In the genomic region with DNA sequence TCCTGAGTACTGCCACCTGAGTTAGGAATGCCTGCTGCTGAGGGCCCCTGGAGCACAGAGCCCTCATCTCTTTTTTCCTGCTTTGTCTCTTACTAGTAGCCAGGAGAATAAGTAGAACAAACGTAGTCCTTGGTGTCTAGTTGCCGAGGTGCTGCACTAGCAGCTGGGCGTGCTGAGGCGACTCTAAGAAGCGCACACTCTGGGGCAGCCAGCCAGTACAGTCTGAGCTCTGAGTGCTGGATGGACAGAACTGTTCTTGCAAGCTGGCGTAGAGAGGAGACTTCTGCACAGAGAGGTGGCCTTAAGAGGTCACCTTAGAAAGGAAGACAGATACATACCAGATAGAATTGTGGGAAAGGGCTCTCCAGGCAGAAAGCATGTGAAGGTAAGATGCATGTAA, we compare ENCODE assay signal across 13 mouse cellular contexts. TPM values are rescaled to one million over a fixed set of nuclear protein-coding genes. Genes with fewer than 3 reads are reported as not detected.
DNase-seq lines count a peak whose midpoint lies in the region; ATAC-seq and TF ChIP-seq lines count a peak whose summit lies in the region.
"Had no signal": no experiment of that assay in that cellular context is flagged by ENCODE, and none has a peak within 500 bp of the region (broad histone marks: within the 10 kb centered on the region; RNA-seq: fewer than 3 reads in every experiment).

No protein-coding gene starts in this region.

- H3K27me3 ChIP-seq in heart, adult 2 months (ENCODE audit: control insufficient read depth, insufficient read depth, low read length), result no peaks in the 10 kb centered on the region
- no peaks in the 10 kb centered on the region for H3K27me3 ChIP-seq in lung, embryonic 14.5 days (ENCODE audit: insufficient read depth, low read length)
- H3K27me3 ChIP-seq in myocyte (ENCODE audit: control insufficient read depth, insufficient read depth, insufficient read length), result no peaks in the 10 kb centered on the region
- H3K27me3 ChIP-seq: forebrain, embryonic 15.5 days; intestine, embryonic 15.5 days; midbrain, embryonic 12.5 days had no signal

- intact Hi-C loops in heart, adult 2 months (cut with DNase I), result loop anchor here (5.0 kb wide), 1 partner anchor 52 kb away; no protein-coding TSS in a partner anchor
- intact Hi-C loops in gastrocnemius, adult 2 months (cut with DNase I), result loop anchor here (2.0 kb wide), 1 partner anchor 97 kb away; no protein-coding TSS in a partner anchor

- 57% methylated on average over 6 of the region's 6 CpGs for WGBS in heart, adult 2 months
- WGBS in lung, embryonic 14.5 days, result 64% methylated on average over 6 of the region's 6 CpGs

- H3K4me1 ChIP-seq in heart, adult 2 months (ENCODE audit: control insufficient read depth, insufficient read depth, low read length), result peaks cover 20% of the 10 kb centered on the region
- H3K4me1 ChIP-seq in lung, embryonic 14.5 days (ENCODE audit: insufficient read depth), result peaks cover 23% of the 10 kb centered on the region; the same call in 1 of the 2 replicates

- H3K9me3 ChIP-seq in lung, embryonic 14.5 days (ENCODE audit: low read depth, low read length), result no peaks in the 10 kb centered on the region
- H3K9me3 ChIP-seq: forebrain, embryonic 15.5 days; intestine, embryonic 15.5 days; midbrain, embryonic 12.5 days had no signal

- H3ac ChIP-seq in myocyte (ENCODE audit: control insufficient read depth, insufficient read length), result no peak overlapping the region

- H3K79me2 ChIP-seq in heart, adult 2 months (replicated peaks; ENCODE audit: control insufficient read depth, insufficient read depth, low read length), result no peaks in the 10 kb centered on the region
- peaks cover 78% of the 10 kb centered on the region for H3K79me2 ChIP-seq in myocyte (ENCODE audit: control insufficient read depth, insufficient read depth)

- no peaks in the 10 kb centered on the region for H3K36me3 ChIP-seq in heart, adult 2 months (ENCODE audit: control insufficient read depth, insufficient read depth, low read length)
- peaks cover 13% of the 10 kb centered on the region; the same call in 1 of the 2 replicates for H3K36me3 ChIP-seq in lung, embryonic 14.5 days (ENCODE audit: insufficient read depth)
- peaks cover 12% of the 10 kb centered on the region for H3K36me3 ChIP-seq in myocyte (ENCODE audit: control insufficient read depth, insufficient read depth)
- H3K36me3 ChIP-seq: forebrain, embryonic 15.5 days; intestine, embryonic 15.5 days had no signal

- H3K27ac ChIP-seq in heart, adult 2 months, result peak overlapping the region; percentile 31; the same call in 1 of the 2 replicates
- peak overlapping the region; percentile 48; the same call in 1 of the 2 replicates for H3K27ac ChIP-seq in lung, embryonic 14.5 days (ENCODE audit: low read depth)
- peak overlapping the region; percentile 95 for H3K27ac ChIP-seq in gastrocnemius, adult 2 months
- H3K27ac ChIP-seq: forebrain, embryonic 15.5 days; intestine, embryonic 15.5 days; liver, embryonic 14.5 days; midbrain, embryonic 12.5 days had no signal

- DNase-seq in heart, adult 2 months, result no peak
- DNase-seq in heart, adult 8-10 months (ENCODE audit: low spot score), result no peak
- DNase-seq in lung, embryonic 14.5 days, result peak; percentile 13
- no peak for DNase-seq in lung, postnatal 10 days
- peak; percentile 85 for DNase-seq in gastrocnemius, adult 2 months
- DNase-seq in right cerebral cortex, postnatal 14 days, result no peak
- DNase-seq in layer of hippocampus, adult 18-20 months (ENCODE audit: low spot score in 2 of 2), result no peak
- DNase-seq: cerebellum, postnatal 36 days had no signal

- H3K4me3 ChIP-seq in heart, adult 2 months, result no peak overlapping the region
- H3K4me3 ChIP-seq in lung, embryonic 14.5 days (ENCODE audit: low read depth, low read length), result no peak overlapping the region
- peak overlapping the region; percentile 82 for H3K4me3 ChIP-seq in gastrocnemius, adult 2 months
- H3K4me3 ChIP-seq in myocyte, result peak overlapping the region; percentile 89
- H3K4me3 ChIP-seq: forebrain, embryonic 15.5 days; intestine, embryonic 15.5 days; midbrain, embryonic 12.5 days had no signal

- TF ChIP-seq CTCF in heart, adult 2 months (IDR thresholded peaks at IDR 0.05), result no peak
- no peak for TF ChIP-seq CTCF in lung, embryonic 14.5 days (IDR thresholded peaks at IDR 0.05; ENCODE audit: low read depth)
- no peak for TF ChIP-seq CTCF in gastrocnemius, adult 2 months (IDR thresholded peaks at IDR 0.05)

- no peak for TF ChIP-seq EP300 in heart, adult 2 months (IDR thresholded peaks at IDR 0.05; ENCODE audit: insufficient read depth, low read depth, low read length)

- H3K4me2 ChIP-seq in lung, embryonic 14.5 days, result no peak overlapping the region
- peak overlapping the region; percentile 91 for H3K4me2 ChIP-seq in myocyte (ENCODE audit: low read depth)
- H3K4me2 ChIP-seq: forebrain, embryonic 15.5 days; intestine, embryonic 15.5 days; midbrain, embryonic 12.5 days had no signal

- no peak for ATAC-seq in lung, embryonic 14.5 days (ENCODE audit: insufficient read depth)
- ATAC-seq: forebrain, embryonic 15.5 days; intestine, embryonic 15.5 days had no signal

- H3K9ac ChIP-seq in heart, adult 2 months (ENCODE audit: low read depth, low read length), result peak overlapping the region; percentile 5; the same call in 1 of the 2 replicates
- H3K9ac ChIP-seq in lung, embryonic 14.5 days, result no peak overlapping the region
- H3K9ac ChIP-seq: forebrain, embryonic 15.5 days; intestine, embryonic 15.5 days; liver, embryonic 14.5 days; midbrain, embryonic 12.5 days had no signal

- TF ChIP-seq POLR2A in heart, adult 2 months (IDR thresholded peaks at IDR 0.05; ENCODE audit: insufficient read depth, low read depth, low read length), result no peak
- TF ChIP-seq POLR2A in myocyte (IDR thresholded peaks at IDR 0.05; ENCODE audit: insufficient read length, low read depth), result no peak

TF ChIP-seq in myocyte, 11 proteins besides CTCF, POLR2A, EP300 and RAD21:
- TF ChIP-seq CEBPB (IDR thresholded peaks at IDR 0.05; ENCODE audit: insufficient read depth, poor library complexity, severe bottlenecking) (no peak), SRF (IDR thresholded peaks at IDR 0.05; ENCODE audit: control insufficient read depth, insufficient read length, low read depth) (no peak), POLR2AphosphoS2 (IDR thresholded peaks at IDR 0.05; ENCODE audit: insufficient read length, low read depth) (no peak), MYOD1 (IDR thresholded peaks at IDR 0.05; ENCODE audit: control insufficient read depth in 1 of 3, insufficient read length in 2 of 3, low read depth in 2 of 3) (no peak), MYOG (IDR thresholded peaks at IDR 0.05; ENCODE audit: control insufficient read depth in 1 of 3, insufficient read depth in 1 of 3, insufficient read length in 2 of 3, low read depth in 2 of 3) (no peak), MAX (IDR thresholded peaks at IDR 0.05; ENCODE audit: low read depth) (no peak), TCF12 (IDR thresholded peaks at IDR 0.05; ENCODE audit: insufficient read depth, poor library complexity, severe bottlenecking) (no peak), REST (IDR thresholded peaks at IDR 0.05; ENCODE audit: insufficient read depth, insufficient read length) (no peak)

RNA-seq across cellular contexts. Expression of gene Angptl2, which starts 4.4 kb away (rescaled TPM):
- total RNA-seq in heart, adult 2 months (2021), result 10 to 100 TPM; 45.3 to 46.2 TPM
- 91.4 and 128 TPM in 2 replicates for polyA plus RNA-seq in heart, adult 2 months (2012; rRNA removed)
- 10 to 100 TPM; 32.9 to 57.7 (median 53.5) TPM for total RNA-seq in heart, adult 8-10 months (2022)
- polyA plus RNA-seq in lung, embryonic 14.5 days (2014; fragmentation: Nextera tagmentation; extraction: Ambion mirVana), result 30.1 and 30.3 TPM in 2 replicates
- total RNA-seq in gastrocnemius, adult 2 months (2021), result 10 to 100 TPM; 20.6 to 47.1 TPM
- polyA plus RNA-seq in myocyte (2012; fragmentation: generic; extraction: Trizol), result 130 TPM
- total RNA-seq in layer of hippocampus, adult 18-20 months (2021), result 1 to 10 TPM in 1 of 2 experiments, under 1 TPM in 1; 0.94 to 1.5 TPM

Comparison
In these comparisons a context has a peak if more than half of its experiments do, and no peak if none do; other contexts are left out.
1. DNase-seq: peak in lung, embryonic 14.5 days (single experiment) and gastrocnemius, adult 2 months (single experiment); none in heart, adult 2 months (0 of 2), heart, adult 8-10 months (single experiment), lung, postnatal 10 days (single experiment), right cerebral cortex, postnatal 14 days (single experiment) and layer of hippocampus, adult 18-20 months (0 of 2).
2. H3K27ac ChIP-seq: peak in every context shown above with its lines; median percentile 95 in gastrocnemius, adult 2 months; 48 in lung, embryonic 14.5 days; 31 in heart, adult 2 months.
3. H3K4me3 ChIP-seq: peak in gastrocnemius, adult 2 months (single experiment) and myocyte (single experiment); none in heart, adult 2 months (single experiment) and lung, embryonic 14.5 days (single experiment).
4. RNA of gene Angptl2, which starts 4.4 kb away (total RNA-seq): 32.9 to 57.7 TPM in heart, adult 8-10 months, 20.6 to 47.1 TPM in gastrocnemius, adult 2 months and 45.3 to 46.2 TPM in heart, adult 2 months; 0.94 to 1.5 TPM in layer of hippocampus, adult 18-20 months; every median in the first group is over 4 times any median in the second.